Mouse (Mus musculus): ENCODE data around the gene Syt11. TPM values are rescaled to one million over a fixed set of nuclear protein-coding genes. Genes with fewer than 3 reads are reported as not detected.

Gene Syt11
- polyA plus RNA-seq, 1 experiment: 9.5 TPM

DNA sequence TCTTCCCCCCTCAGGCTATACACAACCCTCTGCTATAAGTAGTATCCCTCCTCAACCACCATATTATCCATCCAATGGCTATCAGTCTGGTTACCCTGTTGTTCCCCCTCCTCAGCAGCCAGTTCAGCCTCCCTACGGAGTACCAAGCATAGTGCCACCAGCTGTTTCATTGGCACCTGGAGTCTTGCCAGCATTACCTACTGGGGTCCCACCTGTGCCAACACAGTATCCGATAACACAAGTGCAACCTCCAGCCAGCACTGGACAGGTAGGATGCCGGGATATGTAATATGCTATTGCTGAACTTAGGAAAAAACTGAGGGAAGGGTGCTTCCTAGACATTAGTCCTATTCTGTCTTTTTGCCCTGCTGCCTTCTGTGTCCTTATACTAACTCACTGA, 74.7 kb downstream of the Syt11 start:
- Histone ChIP-seq H3K36me3 (ENCODE audit: control insufficient read depth, insufficient read depth, low read length, poor library complexity, severe bottlenecking) (peaks cover 94% of the 10 kb centered on the region), H3K4me1 (ENCODE audit: control insufficient read depth, insufficient read depth, low read length) (no peaks in the 10 kb centered on the region), H3K4me3 (ENCODE audit: low read depth, low read length) (no peak overlapping the region), H3K27ac (ENCODE audit: insufficient read depth, low read length) (no peak overlapping the region), H3K9me3 (replicated peaks; ENCODE audit: control insufficient read depth, insufficient read depth, low read length, poor library complexity, severe bottlenecking) (no peaks in the 10 kb centered on the region), H3K27me3 (ENCODE audit: control insufficient read depth, insufficient read depth, low read length, poor library complexity, severe bottlenecking) (no peaks in the 10 kb centered on the region), H3K9ac (ENCODE audit: low read depth, poor library complexity, severe bottlenecking) (no peak overlapping the region)
- TF ChIP-seq CTCF (IDR thresholded peaks at IDR 0.05; ENCODE audit: low read depth, low read length): no peak
- TF ChIP-seq EP300 (IDR thresholded peaks at IDR 0.05; ENCODE audit: insufficient read depth, low read depth, low read length): no peak
- no peak for TF ChIP-seq POLR2A (IDR thresholded peaks at IDR 0.05; ENCODE audit: insufficient read depth, low read length)

DNA sequence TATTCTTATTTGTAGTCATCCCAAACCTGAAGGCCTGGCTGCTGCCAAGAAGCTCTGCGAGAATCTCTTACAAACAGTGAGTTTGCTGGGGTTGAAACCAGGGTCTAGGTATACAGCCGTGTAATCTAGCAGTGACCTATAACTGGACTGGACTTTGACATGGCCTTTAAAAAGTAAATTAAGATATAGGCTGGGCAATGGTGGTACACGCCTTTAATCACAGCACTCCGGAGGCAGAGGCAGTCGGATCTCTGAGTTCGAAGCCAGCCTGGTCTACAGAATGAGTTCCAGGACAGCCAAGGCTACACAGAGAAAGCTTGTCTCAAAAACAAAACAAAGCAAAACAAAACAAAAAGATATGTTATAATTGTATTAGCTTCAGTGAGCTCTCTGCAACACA, 76.1 kb downstream of the Syt11 start:
- Histone ChIP-seq H3K27me3 (ENCODE audit: control insufficient read depth, insufficient read depth, low read length, poor library complexity, severe bottlenecking) (no peaks in the 10 kb centered on the region), H3K4me3 (ENCODE audit: low read depth, low read length) (no peak overlapping the region), H3K27ac (ENCODE audit: insufficient read depth, low read length) (no peak overlapping the region), H3K36me3 (ENCODE audit: control insufficient read depth, insufficient read depth, low read length, poor library complexity, severe bottlenecking) (peaks cover 94% of the 10 kb centered on the region), H3K9ac (ENCODE audit: low read depth, poor library complexity, severe bottlenecking) (no peak overlapping the region), H3K4me1 (ENCODE audit: control insufficient read depth, insufficient read depth, low read length) (no peaks in the 10 kb centered on the region), H3K9me3 (replicated peaks; ENCODE audit: control insufficient read depth, insufficient read depth, low read length, poor library complexity, severe bottlenecking) (no peaks in the 10 kb centered on the region)
- no peak for TF ChIP-seq CTCF (IDR thresholded peaks at IDR 0.05; ENCODE audit: low read depth, low read length)
- TF ChIP-seq EP300 (IDR thresholded peaks at IDR 0.05; ENCODE audit: insufficient read depth, low read depth, low read length): no peak
- TF ChIP-seq POLR2A (IDR thresholded peaks at IDR 0.05; ENCODE audit: insufficient read depth, low read length): no peak

DNA sequence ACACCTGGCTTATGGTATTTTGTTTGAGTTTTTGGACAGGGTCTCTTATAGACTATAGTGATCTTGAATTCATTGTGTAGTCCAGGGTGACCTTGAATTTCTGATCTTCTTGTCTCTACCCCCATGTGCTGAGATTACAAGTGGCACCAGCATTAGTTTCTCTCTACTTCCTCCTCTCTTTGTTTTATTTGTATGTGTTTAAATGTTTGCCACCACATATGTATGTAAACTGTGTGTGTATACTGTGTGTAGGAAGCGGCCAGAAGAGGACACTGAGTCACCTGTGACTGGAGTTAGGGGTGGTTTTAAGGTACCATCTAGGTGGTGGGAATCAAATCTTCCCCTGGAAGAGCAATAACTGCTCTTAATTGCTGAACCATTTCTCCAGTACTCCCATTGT, 76.9 kb downstream of the Syt11 start:
- no peak overlapping the region for H3K4me3 ChIP-seq (ENCODE audit: low read depth, low read length)
- no peaks in the 10 kb centered on the region for H3K9me3 ChIP-seq (replicated peaks; ENCODE audit: control insufficient read depth, insufficient read depth, low read length, poor library complexity, severe bottlenecking)
- H3K36me3 ChIP-seq (ENCODE audit: control insufficient read depth, insufficient read depth, low read length, poor library complexity, severe bottlenecking): peaks cover 93% of the 10 kb centered on the region
- H3K9ac ChIP-seq (ENCODE audit: low read depth, poor library complexity, severe bottlenecking): no peak overlapping the region
- H3K4me1 ChIP-seq (ENCODE audit: control insufficient read depth, insufficient read depth, low read length): no peaks in the 10 kb centered on the region
- no peaks in the 10 kb centered on the region for H3K27me3 ChIP-seq (ENCODE audit: control insufficient read depth, insufficient read depth, low read length, poor library complexity, severe bottlenecking)
- no peak overlapping the region for H3K27ac ChIP-seq (ENCODE audit: insufficient read depth, low read length)
- TF ChIP-seq POLR2A (IDR thresholded peaks at IDR 0.05; ENCODE audit: insufficient read depth, low read length): no peak
- no peak for TF ChIP-seq CTCF (IDR thresholded peaks at IDR 0.05; ENCODE audit: low read depth, low read length)
- no peak for TF ChIP-seq EP300 (IDR thresholded peaks at IDR 0.05; ENCODE audit: insufficient read depth, low read depth, low read length)

DNA sequence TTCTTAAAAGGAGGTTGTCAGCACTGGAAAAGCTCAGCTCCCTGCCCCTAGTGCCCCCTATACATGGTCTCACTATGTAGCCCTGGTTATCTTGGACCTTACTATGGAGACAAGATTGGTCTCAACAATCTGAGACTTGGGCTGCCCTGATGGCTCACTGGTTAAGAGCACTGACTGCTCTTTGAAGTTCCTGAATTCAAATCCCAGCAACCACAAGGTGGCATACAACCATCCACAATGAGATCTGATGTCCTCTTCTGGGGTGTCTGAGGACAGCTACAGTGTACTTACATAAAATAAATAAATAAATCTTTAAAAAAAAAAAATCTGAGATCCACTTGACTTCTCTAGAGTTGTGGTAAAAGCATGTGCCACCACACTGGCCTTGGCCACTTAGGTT, 79.4 kb downstream of the Syt11 start:
- H3K4me3 ChIP-seq (ENCODE audit: low read depth, low read length): no peak overlapping the region
- H3K9ac ChIP-seq (ENCODE audit: low read depth, poor library complexity, severe bottlenecking): no peak overlapping the region
- peaks cover 95% of the 10 kb centered on the region for H3K36me3 ChIP-seq (ENCODE audit: control insufficient read depth, insufficient read depth, low read length, poor library complexity, severe bottlenecking)
- no peaks in the 10 kb centered on the region for H3K9me3 ChIP-seq (replicated peaks; ENCODE audit: control insufficient read depth, insufficient read depth, low read length, poor library complexity, severe bottlenecking)
- H3K4me1 ChIP-seq (ENCODE audit: control insufficient read depth, insufficient read depth, low read length): no peaks in the 10 kb centered on the region
- TF ChIP-seq CTCF (IDR thresholded peaks at IDR 0.05; ENCODE audit: low read depth, low read length): no peak
- no peak for TF ChIP-seq POLR2A (IDR thresholded peaks at IDR 0.05; ENCODE audit: insufficient read depth, low read length)
- TF ChIP-seq EP300 (IDR thresholded peaks at IDR 0.05; ENCODE audit: insufficient read depth, low read depth, low read length): no peak
- no peaks in the 10 kb centered on the region for H3K27me3 ChIP-seq (ENCODE audit: control insufficient read depth, insufficient read depth, low read length, poor library complexity, severe bottlenecking)
- H3K27ac ChIP-seq (ENCODE audit: insufficient read depth, low read length): no peak overlapping the region

Other genes starting within 250 kb of the Syt11 start
- 42.3 and 43.4 TPM in 2 replicates for gene Mex3a, start 242.8 kb downstream of the Syt11 start, polyA plus RNA-seq (2011; ENCODE audit: insufficient read depth, insufficient read length, low read depth, missing spikeins)
- gene Rab25, start 226.9 kb downstream of the Syt11 start, polyA plus RNA-seq (2011; ENCODE audit: insufficient read depth, insufficient read length, low read depth, missing spikeins): 33.2 and 35.1 TPM in 2 replicates
- gene Lamtor2, start 222.1 kb downstream of the Syt11 start, polyA plus RNA-seq (2011; ENCODE audit: insufficient read depth, insufficient read length, low read depth, missing spikeins): 138 and 151 TPM in 2 replicates
- 118 and 133 TPM in 2 replicates for gene Ubqln4, start 221.4 kb downstream of the Syt11 start, polyA plus RNA-seq (2011; ENCODE audit: insufficient read depth, insufficient read length, low read depth, missing spikeins)
- gene Ssr2, start 199.3 kb downstream of the Syt11 start, polyA plus RNA-seq (2011; ENCODE audit: insufficient read depth, insufficient read length, low read depth, missing spikeins): 348 and 382 TPM in 2 replicates
- gene Arhgef2, start 169.2 kb downstream of the Syt11 start, polyA plus RNA-seq (2011; ENCODE audit: insufficient read depth, insufficient read length, low read depth, missing spikeins): 71.2 and 74.9 TPM in 2 replicates
- gene Rxfp4, start 122.0 kb downstream of the Syt11 start, polyA plus RNA-seq (2011; ENCODE audit: insufficient read depth, insufficient read length, low read depth, missing spikeins): not detected in 2 replicates
- gene Khdc4, start 89.4 kb downstream of the Syt11 start, polyA plus RNA-seq (2011; ENCODE audit: insufficient read depth, insufficient read length, low read depth, missing spikeins): 72.7 and 78.1 TPM in 2 replicates
- 10.1 and 10.4 TPM in 2 replicates for gene Rit1, start 58.3 kb downstream of the Syt11 start, polyA plus RNA-seq (2011; ENCODE audit: insufficient read depth, insufficient read length, low read depth, missing spikeins)
- gene Gon4l, start 60.1 kb upstream of the Syt11 start, polyA plus RNA-seq (2011; ENCODE audit: insufficient read depth, insufficient read length, low read depth, missing spikeins): 58.0 and 60.1 TPM in 2 replicates
- 46.4 and 50.8 TPM in 2 replicates for gene Msto1, start 138.8 kb upstream of the Syt11 start, polyA plus RNA-seq (2011; ENCODE audit: insufficient read depth, insufficient read length, low read depth, missing spikeins)
- 20.8 and 22.4 TPM in 2 replicates for gene Ash1l, start 175.5 kb upstream of the Syt11 start, polyA plus RNA-seq (2011; ENCODE audit: insufficient read depth, insufficient read length, low read depth, missing spikeins)
- gene Dap3, start 176.0 kb upstream of the Syt11 start, polyA plus RNA-seq (2011; ENCODE audit: insufficient read depth, insufficient read length, low read depth, missing spikeins): 175 and 180 TPM in 2 replicates